17 mouse cellular contexts compared by ENCODE assay signal in the genomic region with DNA sequence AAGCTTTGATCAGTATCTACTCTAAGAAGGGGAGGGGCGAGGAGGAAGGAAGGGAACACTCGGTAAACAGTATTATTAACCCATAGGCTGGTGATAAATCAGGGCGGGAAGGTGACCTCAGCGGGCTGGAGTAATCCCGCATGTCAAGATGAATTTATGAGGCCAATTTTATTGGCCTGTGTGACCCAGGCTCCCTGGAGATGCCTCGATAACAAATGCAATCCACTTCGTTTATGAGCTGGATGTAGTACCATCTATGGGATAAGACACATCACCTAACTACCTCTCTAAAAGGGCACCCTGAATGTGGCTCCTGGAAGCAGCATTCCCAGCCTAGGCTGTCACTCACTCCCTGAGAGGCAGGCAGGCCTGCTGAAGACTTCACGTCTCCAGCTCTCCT.
DNase-seq lines count a peak whose midpoint lies in the region; ATAC-seq and TF ChIP-seq lines count a peak whose summit lies in the region.
"Had no signal": no experiment of that assay in that cellular context is flagged by ENCODE, and none has a peak within 500 bp of the region (broad histone marks: within the 10 kb centered on the region; RNA-seq: fewer than 3 reads in every experiment).

No protein-coding gene starts in this region.

- TF ChIP-seq EP300 in stomach, postnatal 0 days (optimal IDR thresholded peaks at IDR 0.05) = no peak

- peak; percentile 21 for DNase-seq in hindbrain, embryonic 11.5 days (ENCODE audit: low spot score)
- DNase-seq in hindbrain, embryonic 14.5 days (ENCODE audit: low spot score) = no peak
- DNase-seq in embryo, embryonic 11.5 days (ENCODE audit: low read depth, low spot score) = peak; percentile 30
- peak; percentile 54 for DNase-seq in limb, embryonic 11.5 days (ENCODE audit: low spot score)
- peak; percentile 15 for DNase-seq in stomach, postnatal 0 days (ENCODE audit: low spot score)
- DNase-seq in c-Kit-positive CD71-positive TER-119-positive erythroid progenitor cells, embryonic 14.5 days (ENCODE audit: low spot score) = no peak
- no peak for DNase-seq in frontal cortex, postnatal 14 days (ENCODE audit: low spot score in 2 of 2)
- DNase-seq: cerebellum, adult 18-20 months; gastrocnemius, adult 2 months; heart, adult 18-20 months; kidney, postnatal 10 days; liver, embryonic 13.5 days; right cerebral cortex, adult 18-20 months; spleen, adult 18-20 months had no signal

- H3K36me3 ChIP-seq in hindbrain, embryonic 11.5 days (ENCODE audit: control insufficient read depth, insufficient read depth, low read length) = no peaks in the 10 kb centered on the region
- H3K36me3 ChIP-seq in hindbrain, embryonic 14.5 days (replicated peaks; ENCODE audit: control insufficient read depth, insufficient read depth) = no peaks in the 10 kb centered on the region
- no peaks in the 10 kb centered on the region for H3K36me3 ChIP-seq in limb, embryonic 11.5 days (ENCODE audit: control insufficient read depth, insufficient read depth, low read length)
- H3K36me3 ChIP-seq in stomach, postnatal 0 days (ENCODE audit: control insufficient read depth, insufficient read depth, low read length) = no peaks in the 10 kb centered on the region
- H3K36me3 ChIP-seq: forebrain, embryonic 15.5 days; liver, embryonic 13.5 days had no signal

- ATAC-seq in hindbrain, embryonic 11.5 days (ENCODE audit: low FRiP score) = peak; percentile 65
- ATAC-seq in hindbrain, embryonic 14.5 days (ENCODE audit: low FRiP score) = no peak
- no peak for ATAC-seq in limb, embryonic 11.5 days (ENCODE audit: insufficient number of reproducible peaks, low FRiP score, low TSS enrichment, low read depth)
- ATAC-seq in stomach, postnatal 0 days (ENCODE audit: low FRiP score, low TSS enrichment) = no peak
- ATAC-seq: forebrain, embryonic 15.5 days; hindbrain, embryonic 16.5 days; midbrain, embryonic 16.5 days had no signal

- no peaks in the 10 kb centered on the region for H3K4me1 ChIP-seq in hindbrain, embryonic 11.5 days (replicated peaks; ENCODE audit: control insufficient read depth, insufficient read depth, low read length)
- H3K4me1 ChIP-seq in hindbrain, embryonic 14.5 days (replicated peaks; ENCODE audit: control insufficient read depth, insufficient read depth, low read length) = no peaks in the 10 kb centered on the region
- peaks cover 10% of the 10 kb centered on the region; the same call in 1 of the 2 replicates for H3K4me1 ChIP-seq in limb, embryonic 11.5 days (ENCODE audit: control insufficient read depth, insufficient read depth, low read length)
- no peaks in the 10 kb centered on the region for H3K4me1 ChIP-seq in stomach, postnatal 0 days (replicated peaks; ENCODE audit: control insufficient read depth, insufficient read depth)
- H3K4me1 ChIP-seq: forebrain, embryonic 15.5 days; liver, embryonic 13.5 days had no signal

- H3K4me2 ChIP-seq in hindbrain, embryonic 11.5 days (replicated peaks; ENCODE audit: low read depth, low read length) = no peak overlapping the region
- no peak overlapping the region for H3K4me2 ChIP-seq in hindbrain, embryonic 14.5 days (replicated peaks)
- H3K4me2 ChIP-seq in limb, embryonic 11.5 days (ENCODE audit: low read depth, severe bottlenecking) = no peak overlapping the region
- no peak overlapping the region for H3K4me2 ChIP-seq in stomach, postnatal 0 days (replicated peaks; ENCODE audit: low read depth)
- H3K4me2 ChIP-seq: forebrain, embryonic 15.5 days; liver, embryonic 13.5 days had no signal

- H3K9ac ChIP-seq in hindbrain, embryonic 11.5 days (ENCODE audit: low read depth, low read length) = no peak overlapping the region
- no peak overlapping the region for H3K9ac ChIP-seq in hindbrain, embryonic 14.5 days
- no peak overlapping the region for H3K9ac ChIP-seq in limb, embryonic 11.5 days (ENCODE audit: low read length)
- H3K9ac ChIP-seq in stomach, postnatal 0 days (ENCODE audit: low read length) = no peak overlapping the region
- H3K9ac ChIP-seq: forebrain, embryonic 15.5 days; liver, embryonic 13.5 days had no signal

- no peak overlapping the region for H3K4me3 ChIP-seq in hindbrain, embryonic 11.5 days (ENCODE audit: low read depth, low read length)
- no peak overlapping the region for H3K4me3 ChIP-seq in hindbrain, embryonic 14.5 days (replicated peaks; ENCODE audit: low read length)
- no peak overlapping the region for H3K4me3 ChIP-seq in limb, embryonic 11.5 days (ENCODE audit: low read depth, low read length)
- no peak overlapping the region for H3K4me3 ChIP-seq in stomach, postnatal 0 days (ENCODE audit: low read depth, low read length)
- H3K4me3 ChIP-seq: forebrain, embryonic 15.5 days; gastrocnemius, adult 2 months; liver, embryonic 13.5 days had no signal

- no peak for TF ChIP-seq CTCF in stomach, postnatal 0 days (IDR thresholded peaks at IDR 0.05; ENCODE audit: low read depth)

- H3K27me3 ChIP-seq in hindbrain, embryonic 11.5 days (ENCODE audit: control insufficient read depth, insufficient read depth, low read length) = no peaks in the 10 kb centered on the region
- no peaks in the 10 kb centered on the region for H3K27me3 ChIP-seq in hindbrain, embryonic 14.5 days (ENCODE audit: control insufficient read depth, insufficient read depth, low read length)
- peaks cover 11% of the 10 kb centered on the region; the same call in 1 of the 2 replicates for H3K27me3 ChIP-seq in limb, embryonic 11.5 days (ENCODE audit: control insufficient read depth, insufficient read depth, low read length)
- no peaks in the 10 kb centered on the region for H3K27me3 ChIP-seq in stomach, postnatal 0 days (ENCODE audit: control insufficient read depth, insufficient read depth, low read length)
- H3K27me3 ChIP-seq: forebrain, embryonic 15.5 days; liver, embryonic 13.5 days had no signal

- no peaks in the 10 kb centered on the region for H3K9me3 ChIP-seq in hindbrain, embryonic 11.5 days (ENCODE audit: control insufficient read depth, low read length)
- no peaks in the 10 kb centered on the region for H3K9me3 ChIP-seq in hindbrain, embryonic 14.5 days (ENCODE audit: control insufficient read depth, low read length)
- no peaks in the 10 kb centered on the region for H3K9me3 ChIP-seq in limb, embryonic 11.5 days (ENCODE audit: control insufficient read depth, low read length)
- no peaks in the 10 kb centered on the region for H3K9me3 ChIP-seq in stomach, postnatal 0 days (ENCODE audit: control insufficient read depth, low read length)
- H3K9me3 ChIP-seq: forebrain, embryonic 15.5 days; liver, embryonic 13.5 days had no signal

- WGBS in hindbrain, embryonic 11.5 days = 71% methylated on average over 8 of the region's 8 CpGs
- WGBS in hindbrain, embryonic 14.5 days = 61% methylated on average over 8 of the region's 8 CpGs
- WGBS in limb, embryonic 11.5 days = 3% methylated on average over 8 of the region's 8 CpGs
- WGBS in stomach, postnatal 0 days = 14% methylated on average over 8 of the region's 8 CpGs

- H3K27ac ChIP-seq in hindbrain, embryonic 11.5 days (ENCODE audit: low read depth, low read length) = no peak overlapping the region
- no peak overlapping the region for H3K27ac ChIP-seq in hindbrain, embryonic 14.5 days
- H3K27ac ChIP-seq in limb, embryonic 11.5 days (replicated peaks; ENCODE audit: low read depth, low read length) = no peak overlapping the region
- no peak overlapping the region for H3K27ac ChIP-seq in stomach, postnatal 0 days (replicated peaks)
- H3K27ac ChIP-seq: forebrain, embryonic 15.5 days; gastrocnemius, adult 2 months; liver, embryonic 13.5 days had no signal

Comparison
In these comparisons a context has a peak if more than half of its experiments do, and no peak if none do; other contexts are left out.
1. DNase-seq: peak in hindbrain, embryonic 11.5 days (single experiment), embryo, embryonic 11.5 days (single experiment), limb, embryonic 11.5 days (single experiment) and stomach, postnatal 0 days (single experiment); none in hindbrain, embryonic 14.5 days (single experiment), c-Kit-positive CD71-positive TER-119-positive erythroid progenitor cells, embryonic 14.5 days (single experiment) and frontal cortex, postnatal 14 days (0 of 2).